Mouse (Mus musculus): ENCODE measurements around the gene H1foo. TPM values are rescaled to one million over a fixed set of nuclear protein-coding genes. Genes with fewer than 3 reads are reported as not detected.
A peak's percentile ranks its signal among the peaks of the same experiment; 100 is the strongest.

The H1foo gene
- polyA plus RNA-seq (2016; fragmentation: Nextera tagmentation; extraction: Ambion mirVana) = not detected in 2 replicates

DNA sequence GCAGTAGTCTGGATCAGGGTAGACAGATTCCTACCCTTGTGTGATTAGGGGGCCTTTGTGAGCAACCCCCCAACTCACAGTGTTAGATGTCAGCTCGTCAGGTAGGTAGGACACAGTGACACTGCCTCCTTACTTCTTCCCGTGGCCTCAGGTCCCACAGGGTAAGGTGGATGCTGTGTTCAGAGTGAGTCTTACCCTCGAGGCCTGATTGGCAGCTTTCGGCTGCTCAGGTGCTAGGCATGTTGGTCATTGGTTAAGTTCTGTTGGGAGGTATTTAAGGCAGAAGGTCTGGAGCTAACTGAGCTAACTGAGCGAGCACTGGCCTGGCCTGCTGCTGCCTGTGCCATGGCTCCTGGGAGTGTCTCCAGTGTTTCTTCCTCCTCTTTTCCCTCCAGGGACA is at the start of gene H1foo:
Gene H1foo (plus strand): TSS at position 301 of the 400 bp plus-strand sequence.
- Histone ChIP-seq H3K9me3 (replicated peaks) (no peaks in the 10 kb centered on the region), H3K27ac (ENCODE audit: poor library complexity, severe bottlenecking) (no peak within 1 kb of the TSS), H3K27me3 (replicated peaks) (no peaks in the 10 kb centered on the region), H3K4me1 (replicated peaks) (peaks cover 50% of the 10 kb centered on the region), H3K4me3 (no peak within 1 kb of the TSS), H3K36me3 (no peaks in the 10 kb centered on the region), H3K4me2 (no peak within 1 kb of the TSS), H3K9ac (no peak within 1 kb of the TSS)
- 78% methylated on average over 5 of the region's 5 CpGs for WGBS
- ATAC-seq (ENCODE audit: insufficient number of reproducible peaks, low FRiP score) = no peak

DNA sequence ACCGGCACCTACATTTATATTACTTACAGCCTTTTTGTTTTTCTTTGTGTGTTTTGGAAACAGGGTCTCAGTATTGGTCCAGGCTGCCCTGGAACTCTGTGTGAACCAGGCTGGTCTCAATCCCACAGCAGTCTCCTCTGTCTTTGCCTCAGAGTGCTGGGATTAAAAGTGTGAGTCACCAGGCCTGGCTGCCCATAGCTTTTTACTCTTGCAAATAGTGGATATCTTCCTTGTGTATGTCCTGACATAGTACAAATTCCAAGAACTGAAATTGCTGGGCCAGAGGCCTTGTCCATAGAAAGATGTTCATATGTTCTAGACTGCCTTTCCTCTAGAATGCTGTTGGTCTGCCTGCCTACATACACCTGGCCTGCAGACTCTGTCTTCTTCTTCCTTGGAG is 48.4 kb upstream of the H1foo start:
- Histone ChIP-seq H3K4me2 (no peak overlapping the region), H3K4me1 (replicated peaks) (peaks cover 28% of the 10 kb centered on the region), H3K4me3 (no peak overlapping the region), H3K27ac (ENCODE audit: poor library complexity, severe bottlenecking) (no peak overlapping the region), H3K27me3 (replicated peaks) (no peaks in the 10 kb centered on the region), H3K36me3 (peaks cover 29% of the 10 kb centered on the region), H3K9me3 (replicated peaks) (no peaks in the 10 kb centered on the region), H3K9ac (no peak overlapping the region)
- 80% methylated on average over 1 of the region's 1 CpGs for WGBS
- no peak for ATAC-seq (ENCODE audit: insufficient number of reproducible peaks, low FRiP score)

DNA sequence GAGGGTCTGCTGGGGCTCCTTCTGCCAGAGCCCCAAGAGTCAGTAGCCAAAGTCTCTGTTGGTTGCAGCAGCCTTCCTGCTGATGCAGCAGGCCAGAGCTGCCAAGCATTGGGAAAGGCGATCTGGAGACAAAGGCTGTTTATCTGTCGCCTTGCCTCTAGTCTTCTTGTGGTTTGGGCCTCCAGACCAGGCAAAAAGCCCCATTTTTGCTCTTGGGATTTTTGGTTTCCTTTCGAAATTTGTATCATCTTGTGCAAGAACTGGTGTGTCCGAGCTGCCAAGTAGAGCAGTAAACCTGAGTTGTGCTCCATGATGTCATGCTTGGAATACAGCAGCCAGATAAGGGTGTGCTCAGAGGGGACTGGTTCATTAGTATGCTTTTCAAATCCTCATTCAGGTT is 47.6 kb upstream of the H1foo start:
- Histone ChIP-seq H3K9ac (no peak overlapping the region), H3K27ac (ENCODE audit: poor library complexity, severe bottlenecking) (no peak overlapping the region), H3K9me3 (replicated peaks) (no peaks in the 10 kb centered on the region), H3K4me1 (replicated peaks) (peaks cover 27% of the 10 kb centered on the region), H3K4me3 (no peak overlapping the region), H3K4me2 (no peak overlapping the region), H3K36me3 (peaks cover 25% of the 10 kb centered on the region), H3K27me3 (replicated peaks) (no peaks in the 10 kb centered on the region)
- 56% methylated on average over 4 of the region's 4 CpGs for WGBS
- no peak for ATAC-seq (ENCODE audit: insufficient number of reproducible peaks, low FRiP score)

DNA sequence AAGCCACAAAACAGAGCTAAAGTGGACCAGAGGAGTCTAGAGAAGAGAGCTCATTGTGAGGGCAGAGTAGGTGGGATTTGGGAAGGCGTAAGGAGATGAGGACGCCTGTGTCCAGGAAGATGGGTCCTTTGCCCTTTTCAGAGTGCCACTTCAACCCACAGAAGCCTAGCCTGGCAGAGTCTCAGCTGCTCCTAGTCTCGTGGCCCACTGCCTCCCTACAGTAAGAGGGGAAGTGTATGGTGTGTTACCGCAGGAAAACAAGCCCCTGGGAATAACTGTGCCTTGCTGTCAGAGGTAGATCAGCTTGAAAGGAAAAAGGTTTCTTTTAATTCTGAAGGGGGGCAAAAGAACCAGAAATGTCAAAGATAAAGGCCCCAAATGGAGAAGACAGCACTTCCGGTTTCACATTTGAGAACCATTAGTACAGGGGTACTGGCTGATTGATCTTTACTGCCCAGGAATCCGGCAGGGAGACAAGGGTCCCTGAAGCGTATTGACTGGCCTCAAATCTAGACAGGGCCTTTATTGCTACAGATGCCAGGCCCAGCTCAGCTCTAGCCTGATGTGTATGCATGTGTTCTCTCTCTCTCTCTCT is 46.7 kb upstream of the H1foo start:
- Histone ChIP-seq H3K27me3 (replicated peaks) (no peaks in the 10 kb centered on the region), H3K36me3 (peaks cover 24% of the 10 kb centered on the region), H3K4me2 (no peak overlapping the region), H3K4me3 (no peak overlapping the region), H3K9me3 (replicated peaks) (no peaks in the 10 kb centered on the region), H3K27ac (ENCODE audit: poor library complexity, severe bottlenecking) (no peak overlapping the region), H3K4me1 (replicated peaks) (peaks cover 23% of the 10 kb centered on the region), H3K9ac (0 out of 2 replicates have a peak overlapping the region, but pooled peaks have one; percentile 1)
- 70% methylated on average over 7 of the region's 7 CpGs for WGBS
- ATAC-seq (ENCODE audit: insufficient number of reproducible peaks, low FRiP score) = no peak

GRCm38 (mm10) chr6:115901062-115901461 is 43.7 kb upstream of the H1foo start:
- peaks cover 34% of the 10 kb centered on the region for H3K4me1 ChIP-seq (replicated peaks)
- WGBS = 8% methylated on average over 3 of the region's 3 CpGs
- H3K36me3 ChIP-seq = peaks cover 11% of the 10 kb centered on the region; the same call in 1 of the 2 replicates
- H3K4me2 ChIP-seq = no peak overlapping the region
- no peak overlapping the region for H3K4me3 ChIP-seq
- H3K9me3 ChIP-seq (replicated peaks) = no peaks in the 10 kb centered on the region
- no peaks in the 10 kb centered on the region for H3K27me3 ChIP-seq (replicated peaks)
- no peak overlapping the region for H3K9ac ChIP-seq
- H3K27ac ChIP-seq (ENCODE audit: poor library complexity, severe bottlenecking) = peak overlapping the region; percentile 26; the same call in 1 of the 2 replicates
- ATAC-seq (ENCODE audit: insufficient number of reproducible peaks, low FRiP score) = peak; percentile 58

DNA sequence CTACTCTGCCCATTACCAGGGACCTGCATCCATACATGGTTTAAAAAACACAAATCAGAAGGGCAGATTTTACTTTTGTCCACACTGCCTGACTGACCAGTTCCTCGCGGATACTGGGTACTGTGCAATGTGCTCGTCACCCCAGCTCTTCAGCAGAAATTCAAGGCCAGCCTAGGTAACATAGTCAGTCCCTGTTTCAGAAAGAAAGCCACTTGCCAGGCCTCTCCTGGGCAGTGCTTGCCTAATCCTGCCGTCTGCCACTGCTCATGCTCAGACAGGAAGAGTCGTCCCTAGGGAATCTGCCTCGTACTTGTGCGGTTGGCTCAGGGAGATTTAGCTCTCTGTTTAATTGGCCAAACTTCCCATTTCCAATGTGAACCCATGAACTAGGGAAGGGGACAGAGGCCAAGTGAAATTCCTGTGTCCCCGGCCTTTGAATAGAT is 43.2 kb upstream of the H1foo start:
- Histone ChIP-seq H3K4me1 (replicated peaks) (peaks cover 34% of the 10 kb centered on the region), H3K4me2 (no peak overlapping the region), H3K9ac (no peak overlapping the region), H3K27me3 (replicated peaks) (no peaks in the 10 kb centered on the region), H3K9me3 (replicated peaks) (no peaks in the 10 kb centered on the region), H3K4me3 (no peak overlapping the region), H3K27ac (ENCODE audit: poor library complexity, severe bottlenecking) (peak overlapping the region; percentile 26; the same call in 1 of the 2 replicates), H3K36me3 (peaks cover 11% of the 10 kb centered on the region; the same call in 1 of the 2 replicates)
- 73% methylated on average over 8 of the region's 8 CpGs for WGBS
- 0 out of 2 replicates have a peak, but pooled peaks have one; percentile 13 for ATAC-seq (ENCODE audit: insufficient number of reproducible peaks, low FRiP score)

DNA sequence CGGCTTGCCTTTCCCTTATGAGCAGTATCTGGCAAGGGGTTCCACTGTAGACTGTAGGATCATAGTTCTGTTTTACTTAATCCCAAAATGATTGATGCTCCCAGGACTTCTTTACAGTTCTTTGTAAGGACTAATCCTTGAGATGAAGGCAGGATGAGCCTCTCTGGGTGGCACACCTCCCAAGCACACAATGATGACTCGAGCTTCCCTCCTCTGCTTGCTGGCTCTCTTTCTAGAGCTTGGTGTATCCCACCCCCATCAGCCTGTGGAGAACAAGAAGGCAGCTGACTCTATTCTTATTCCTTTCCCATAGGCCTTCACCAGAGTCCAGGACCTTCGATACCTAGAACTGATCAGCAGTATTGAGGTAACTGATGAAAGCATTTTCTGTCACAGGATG is 42.2 kb upstream of the H1foo start:
- Histone ChIP-seq H3K27ac (ENCODE audit: poor library complexity, severe bottlenecking) (no peak overlapping the region), H3K4me2 (no peak overlapping the region), H3K36me3 (peaks cover 15% of the 10 kb centered on the region; the same call in 1 of the 2 replicates), H3K4me3 (no peak overlapping the region), H3K4me1 (replicated peaks) (peaks cover 24% of the 10 kb centered on the region), H3K9ac (no peak overlapping the region), H3K9me3 (replicated peaks) (no peaks in the 10 kb centered on the region), H3K27me3 (replicated peaks) (no peaks in the 10 kb centered on the region)
- WGBS = 74% methylated on average over 3 of the region's 3 CpGs
- no peak for ATAC-seq (ENCODE audit: insufficient number of reproducible peaks, low FRiP score)

DNA sequence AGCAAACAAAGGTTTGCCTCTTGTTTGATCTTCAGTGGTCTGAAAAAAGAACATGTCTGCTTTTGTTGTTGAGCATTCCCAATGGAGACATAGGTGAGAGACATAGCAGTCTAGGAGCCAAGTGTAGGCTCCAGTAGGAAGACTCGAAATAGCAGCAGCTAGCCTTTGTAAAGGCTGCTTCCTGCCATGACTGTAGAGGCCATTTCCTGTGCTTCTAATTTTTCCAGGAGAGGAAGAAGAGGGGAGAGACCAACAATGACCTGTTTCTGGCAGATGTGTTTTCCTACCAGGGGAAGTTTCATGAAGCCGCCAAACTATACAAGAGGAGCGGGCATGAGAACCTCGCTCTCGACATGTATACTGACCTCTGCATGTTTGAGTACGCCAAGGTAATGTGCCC is 39.2 kb upstream of the H1foo start:
- no peak overlapping the region for H3K9ac ChIP-seq
- no peak overlapping the region for H3K4me2 ChIP-seq
- H3K4me3 ChIP-seq = no peak overlapping the region
- H3K4me1 ChIP-seq (replicated peaks) = peaks cover 51% of the 10 kb centered on the region
- WGBS = 71% methylated on average over 6 of the region's 6 CpGs
- no peak for ATAC-seq (ENCODE audit: insufficient number of reproducible peaks, low FRiP score)
- peaks cover 12% of the 10 kb centered on the region; the same call in 1 of the 2 replicates for H3K36me3 ChIP-seq
- H3K27me3 ChIP-seq (replicated peaks) = no peaks in the 10 kb centered on the region
- H3K27ac ChIP-seq (ENCODE audit: poor library complexity, severe bottlenecking) = peak overlapping the region; percentile 42; the same call in 1 of the 2 replicates
- H3K9me3 ChIP-seq (replicated peaks) = no peaks in the 10 kb centered on the region

DNA sequence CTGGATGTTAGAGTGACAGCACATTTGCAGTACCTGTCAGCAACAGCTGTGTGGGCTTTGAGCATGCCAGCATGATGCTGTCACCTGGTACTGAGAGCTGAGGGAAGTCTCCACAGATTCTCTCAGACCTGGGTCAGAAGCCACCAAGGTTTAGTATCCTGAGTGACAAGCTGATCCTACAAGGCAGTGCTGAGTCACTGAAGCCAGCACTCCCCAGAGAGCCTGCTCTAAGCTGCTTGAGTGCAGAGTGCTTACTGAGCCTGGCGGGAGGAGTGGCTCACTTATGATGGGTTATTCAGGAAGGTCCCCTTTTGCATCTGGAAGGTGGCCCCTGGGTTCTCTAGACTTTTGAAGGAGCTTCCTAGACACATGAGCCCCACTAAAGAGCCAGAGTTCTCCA is 38.3 kb upstream of the H1foo start:
- H3K9me3 ChIP-seq (replicated peaks) = no peaks in the 10 kb centered on the region
- ATAC-seq (ENCODE audit: insufficient number of reproducible peaks, low FRiP score) = no peak
- H3K4me1 ChIP-seq (replicated peaks) = peaks cover 55% of the 10 kb centered on the region
- 79% methylated on average over 1 of the region's 1 CpGs for WGBS
- H3K4me3 ChIP-seq = no peak overlapping the region
- H3K9ac ChIP-seq = no peak overlapping the region
- H3K27ac ChIP-seq (ENCODE audit: poor library complexity, severe bottlenecking) = no peak overlapping the region
- H3K4me2 ChIP-seq = no peak overlapping the region
- H3K27me3 ChIP-seq (replicated peaks) = no peaks in the 10 kb centered on the region
- H3K36me3 ChIP-seq = peaks cover 12% of the 10 kb centered on the region; the same call in 1 of the 2 replicates

- H3K27ac ChIP-seq (ENCODE audit: poor library complexity, severe bottlenecking) = no peak overlapping the region
- H3K9ac ChIP-seq = no peak overlapping the region
- no peaks in the 10 kb centered on the region for H3K9me3 ChIP-seq (replicated peaks)
- ATAC-seq (ENCODE audit: insufficient number of reproducible peaks, low FRiP score) = no peak
- peaks cover 55% of the 10 kb centered on the region for H3K4me1 ChIP-seq (replicated peaks)
- no peak overlapping the region for H3K4me3 ChIP-seq
- H3K4me2 ChIP-seq = no peak overlapping the region
- no peaks in the 10 kb centered on the region for H3K27me3 ChIP-seq (replicated peaks)
- H3K36me3 ChIP-seq = peaks cover 12% of the 10 kb centered on the region; the same call in 1 of the 2 replicates
- 65% methylated on average over 2 of the region's 2 CpGs for WGBS
These were observed 37.9 kb upstream of the H1foo start for GRCm38 (mm10) chr6:115906871-115907270.

DNA sequence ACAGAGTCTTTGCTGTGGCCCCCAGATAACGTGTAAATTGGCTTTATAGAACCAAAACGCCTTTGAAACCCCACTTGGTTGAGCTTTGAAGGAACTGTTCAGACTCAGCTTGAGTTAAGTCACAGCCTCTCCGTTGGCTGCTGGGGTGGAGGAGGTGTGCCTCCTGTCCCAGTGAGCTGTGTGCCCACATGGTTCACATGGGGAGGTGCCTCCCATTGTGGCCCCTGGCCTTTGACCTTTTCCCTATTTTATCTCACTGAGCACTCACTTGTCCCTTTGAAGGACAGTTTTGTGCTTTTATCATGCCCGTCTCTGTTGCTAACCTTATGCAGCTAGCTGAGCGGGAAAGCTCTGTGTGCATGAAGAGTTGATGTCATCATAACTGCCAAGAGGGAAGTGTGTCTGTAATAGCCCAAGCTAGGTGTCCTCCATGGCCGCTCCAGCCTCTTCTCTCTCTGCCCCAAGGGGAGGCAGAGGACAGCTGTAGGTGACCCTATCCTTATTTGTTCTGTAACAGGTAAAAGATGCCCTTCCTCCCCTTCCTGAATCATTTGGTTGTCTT is 36.2 kb upstream of the H1foo start:
- peaks cover 7% of the 10 kb centered on the region; the same call in 1 of the 2 replicates for H3K36me3 ChIP-seq
- no peak for ATAC-seq (ENCODE audit: insufficient number of reproducible peaks, low FRiP score)
- WGBS = 26% methylated on average over 6 of the region's 6 CpGs
- no peak overlapping the region for H3K9ac ChIP-seq
- H3K4me3 ChIP-seq = no peak overlapping the region
- H3K4me2 ChIP-seq = no peak overlapping the region
- H3K9me3 ChIP-seq (replicated peaks) = no peaks in the 10 kb centered on the region
- peaks cover 61% of the 10 kb centered on the region for H3K4me1 ChIP-seq (replicated peaks)
- H3K27ac ChIP-seq (ENCODE audit: poor library complexity, severe bottlenecking) = peak overlapping the region; percentile 48
- H3K27me3 ChIP-seq (replicated peaks) = no peaks in the 10 kb centered on the region
